In the genomic region with DNA sequence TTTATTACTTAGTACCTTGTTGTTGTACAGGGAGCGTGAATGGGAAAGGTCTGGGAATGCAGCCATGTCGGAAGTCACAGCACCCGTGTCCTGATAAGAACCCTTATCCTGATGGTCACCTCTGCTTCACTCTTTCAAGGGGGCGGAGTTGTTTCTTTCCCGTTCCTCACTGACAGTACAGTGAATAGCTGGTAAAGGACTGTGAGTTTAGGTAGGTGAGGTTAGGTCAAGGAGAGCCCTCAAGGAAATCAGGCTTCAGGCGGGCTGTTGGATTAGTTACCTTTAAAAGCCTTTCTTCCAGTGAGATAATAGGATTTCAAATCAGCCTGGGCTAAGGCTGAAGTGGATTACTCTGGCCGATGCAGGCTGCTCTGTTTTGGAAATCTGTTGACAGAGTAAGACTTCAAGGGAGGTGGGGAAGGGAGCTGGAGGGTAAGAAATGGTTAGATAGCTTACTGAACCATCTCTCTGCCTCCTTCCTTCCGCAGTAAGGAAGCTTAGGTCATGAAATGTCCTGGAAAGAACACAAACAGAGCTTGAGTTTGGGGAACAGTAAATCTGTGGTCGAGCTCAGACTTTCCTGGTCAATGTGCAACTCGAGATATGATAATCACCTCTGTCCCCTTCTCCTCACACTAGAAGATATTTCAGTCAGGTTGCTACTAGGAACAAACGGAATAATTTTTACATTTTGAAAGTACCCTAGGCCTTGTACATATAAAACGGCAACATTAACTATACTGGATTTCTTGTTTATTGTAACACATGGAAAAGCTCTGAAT, we compare ENCODE assay signal across 8 mouse cellular contexts. TPM values are rescaled to one million over a fixed set of nuclear protein-coding genes. Genes with fewer than 3 reads are reported as not detected.
DNase-seq lines count a peak whose midpoint lies in the region; ATAC-seq and TF ChIP-seq lines count a peak whose summit lies in the region.

No protein-coding gene starts in this region.

- peaks cover 63% of the 10 kb centered on the region for H3K4me1 ChIP-seq in heart, embryonic 13.5 days
- peaks cover 84% of the 10 kb centered on the region for H3K4me1 ChIP-seq in G1E (ENCODE audit: insufficient read depth, low read depth, low read length)
- peaks cover 46% of the 10 kb centered on the region for H3K4me1 ChIP-seq in hindbrain, embryonic 16.5 days (ENCODE audit: control insufficient read depth, insufficient read depth, low read depth, low read length)
- H3K4me1 ChIP-seq in midbrain, embryonic 14.5 days (ENCODE audit: control insufficient read depth, insufficient read depth, low read length), result peaks cover 21% of the 10 kb centered on the region

- 17% methylated on average over 12 of the region's 12 CpGs for WGBS in heart, embryonic 13.5 days
- WGBS in hindbrain, embryonic 16.5 days, result 43% methylated on average over 12 of the region's 12 CpGs
- 32% methylated on average over 12 of the region's 12 CpGs for WGBS in midbrain, embryonic 14.5 days

- H3K27ac ChIP-seq in heart, embryonic 13.5 days (replicated peaks), result peak overlapping the region; percentile 97
- H3K27ac ChIP-seq in hindbrain, embryonic 16.5 days (ENCODE audit: low read depth, low read length), result no peak overlapping the region
- no peak overlapping the region for H3K27ac ChIP-seq in midbrain, embryonic 14.5 days (replicated peaks; ENCODE audit: low read depth, low read length)

- H3K9me3 ChIP-seq in heart, embryonic 13.5 days, result no peaks in the 10 kb centered on the region
- no peaks in the 10 kb centered on the region for H3K9me3 ChIP-seq in G1E (replicated peaks)
- no peaks in the 10 kb centered on the region for H3K9me3 ChIP-seq in hindbrain, embryonic 16.5 days (ENCODE audit: control insufficient read depth, low read length)
- no peaks in the 10 kb centered on the region for H3K9me3 ChIP-seq in midbrain, embryonic 14.5 days (ENCODE audit: control insufficient read depth, low read length)

- peak overlapping the region; percentile 72 for H3K4me2 ChIP-seq in heart, embryonic 13.5 days
- H3K4me2 ChIP-seq in hindbrain, embryonic 16.5 days (ENCODE audit: low read length), result peak overlapping the region; percentile 79
- H3K4me2 ChIP-seq in midbrain, embryonic 14.5 days (ENCODE audit: low read length), result peak overlapping the region; percentile 59

- no peaks in the 10 kb centered on the region for H3K27me3 ChIP-seq in heart, embryonic 13.5 days (replicated peaks)
- no peaks in the 10 kb centered on the region for H3K27me3 ChIP-seq in G1E (ENCODE audit: insufficient read depth, low read length)
- no peaks in the 10 kb centered on the region for H3K27me3 ChIP-seq in hindbrain, embryonic 16.5 days (replicated peaks; ENCODE audit: control insufficient read depth, insufficient read depth, low read length)
- H3K27me3 ChIP-seq in midbrain, embryonic 14.5 days (ENCODE audit: control insufficient read depth, insufficient read depth, low read length), result no peaks in the 10 kb centered on the region

- H3K4me3 ChIP-seq in heart, embryonic 13.5 days, result peak overlapping the region; percentile 63
- peak overlapping the region; percentile 72 for H3K4me3 ChIP-seq in G1E (ENCODE audit: low read depth, low read length)
- no peak overlapping the region for H3K4me3 ChIP-seq in hindbrain, embryonic 16.5 days (ENCODE audit: low read length)
- H3K4me3 ChIP-seq in midbrain, embryonic 14.5 days (replicated peaks; ENCODE audit: low read depth, low read length), result no peak overlapping the region

- H3K36me3 ChIP-seq in heart, embryonic 13.5 days, result no peaks in the 10 kb centered on the region
- peaks cover 10% of the 10 kb centered on the region for H3K36me3 ChIP-seq in G1E (replicated peaks)
- H3K36me3 ChIP-seq in hindbrain, embryonic 16.5 days (ENCODE audit: control insufficient read depth, insufficient read depth, low read length), result no peaks in the 10 kb centered on the region
- no peaks in the 10 kb centered on the region for H3K36me3 ChIP-seq in midbrain, embryonic 14.5 days (ENCODE audit: control insufficient read depth, insufficient read depth, low read length)

- DNase-seq in heart, postnatal 4 days, result no peak
- DNase-seq in G1E (ENCODE audit: low spot score), result no peak
- no peak for DNase-seq in midbrain, embryonic 14.5 days
- no peak for DNase-seq in frontal cortex, postnatal 25 days (ENCODE audit: low spot score in 2 of 2)
- no peak for DNase-seq in left cerebral cortex, adult 18-20 months (ENCODE audit: low spot score in 2 of 2)

- H3K9ac ChIP-seq in heart, embryonic 13.5 days, result peak overlapping the region; percentile 87
- H3K9ac ChIP-seq in hindbrain, embryonic 16.5 days (ENCODE audit: low read depth, low read length), result no peak overlapping the region
- H3K9ac ChIP-seq in midbrain, embryonic 14.5 days (replicated peaks; ENCODE audit: low read length), result no peak overlapping the region

- TF ChIP-seq CTCF in G1E (IDR thresholded peaks at IDR 0.05; ENCODE audit: low read depth, low read length), result no peak

- no peak for ATAC-seq in heart, embryonic 13.5 days (ENCODE audit: extremely low read depth, insufficient number of reproducible peaks, low FRiP score, low TSS enrichment)
- ATAC-seq in G1E (ENCODE audit: extremely low read depth, insufficient number of reproducible peaks, low FRiP score, poor library complexity, severe bottlenecking), result no peak
- ATAC-seq in hindbrain, embryonic 16.5 days, result no peak
- ATAC-seq in midbrain, embryonic 14.5 days (ENCODE audit: low FRiP score, low TSS enrichment), result no peak
- ATAC-seq in frontal cortex, adult (ENCODE audit: low TSS enrichment), result no peak

RNA-seq across cellular contexts. Expression of a gene that starts 1.8 kb away (rescaled TPM):
- 44.2 and 44.9 TPM in 2 replicates for polyA plus RNA-seq in heart, embryonic 13.5 days (2015; fragmentation: Nextera tagmentation; extraction: Ambion mirVana)
- total RNA-seq in heart, postnatal 4 days (2021), result 10 to 100 TPM; 71.2 to 76.7 TPM
- total RNA-seq in G1E (2014; fragmentation: Nextera tagmentation) (18.2 and 20.0 TPM in 2 replicates), G1E (2017) (26.1 and 28.9 TPM in 2 replicates)
- polyA plus RNA-seq in G1E (2012), result 34.8 and 36.9 TPM in 2 replicates
- polyA plus RNA-seq in hindbrain, embryonic 16.5 days (2015; fragmentation: Nextera tagmentation; extraction: Ambion mirVana), result 34.5 and 38.2 TPM in 2 replicates
- 27.0 and 27.9 TPM in 2 replicates for polyA plus RNA-seq in midbrain, embryonic 14.5 days (2014; fragmentation: Nextera tagmentation; extraction: Ambion mirVana)
- 10 to 100 TPM; 67.9 to 77.0 TPM for total RNA-seq in left cerebral cortex, adult 18-20 months (2021)

RNA-seq across cellular contexts. Expression of a gene that starts 32.3 kb away (rescaled TPM):
- 0.16 TPM in 1 of 2 replicates, not detected in the other for polyA plus RNA-seq in heart, embryonic 13.5 days (2015; fragmentation: Nextera tagmentation; extraction: Ambion mirVana)
- total RNA-seq in heart, postnatal 4 days (2021), result under 1 TPM; 0.23 to 0.33 TPM
- not detected in 2 replicates for total RNA-seq in G1E (2014; fragmentation: Nextera tagmentation)
- total RNA-seq in G1E (2017), result 0.35 and 0.55 TPM in 2 replicates
- polyA plus RNA-seq in G1E (2012), result not detected in 2 replicates
- polyA plus RNA-seq in hindbrain, embryonic 16.5 days (2015; fragmentation: Nextera tagmentation; extraction: Ambion mirVana), result 0.08 TPM in 1 of 2 replicates, not detected in the other
- 0.22 TPM in 1 of 2 replicates, not detected in the other for polyA plus RNA-seq in midbrain, embryonic 14.5 days (2014; fragmentation: Nextera tagmentation; extraction: Ambion mirVana)
- total RNA-seq in left cerebral cortex, adult 18-20 months (2021), result under 1 TPM; 0.23 to 0.37 TPM

RNA-seq across cellular contexts. Expression of a gene that starts 39.3 kb away (rescaled TPM):
- not detected in 2 replicates for polyA plus RNA-seq in heart, embryonic 13.5 days (2015; fragmentation: Nextera tagmentation; extraction: Ambion mirVana)
- under 1 TPM in 1 of 2 experiments, not detected in 1; 0.11 TPM for total RNA-seq in heart, postnatal 4 days (2021)
- total RNA-seq in G1E (2014; fragmentation: Nextera tagmentation), result 0.44 TPM in 1 of 2 replicates, not detected in the other
- 0.11 and 0.12 TPM in 2 replicates for total RNA-seq in G1E (2017)
- polyA plus RNA-seq in G1E (2012), result not detected in 2 replicates
- 0.13 TPM in 1 of 2 replicates, not detected in the other for polyA plus RNA-seq in hindbrain, embryonic 16.5 days (2015; fragmentation: Nextera tagmentation; extraction: Ambion mirVana)
- 0.07 TPM in 1 of 2 replicates, not detected in the other for polyA plus RNA-seq in midbrain, embryonic 14.5 days (2014; fragmentation: Nextera tagmentation; extraction: Ambion mirVana)
- total RNA-seq in left cerebral cortex, adult 18-20 months (2021), result not detected

RNA-seq across cellular contexts. Expression of a gene that starts 42.7 kb away (rescaled TPM):
- 24.9 and 26.3 TPM in 2 replicates for polyA plus RNA-seq in heart, embryonic 13.5 days (2015; fragmentation: Nextera tagmentation; extraction: Ambion mirVana)
- total RNA-seq in heart, postnatal 4 days (2021), result 10 to 100 TPM; 37.2 to 37.7 TPM
- total RNA-seq in G1E (2014; fragmentation: Nextera tagmentation) (143 and 160 TPM in 2 replicates), G1E (2017) (72.7 and 78.2 TPM in 2 replicates)
- 6.5 and 13.3 TPM in 2 replicates for polyA plus RNA-seq in G1E (2012)
- 35.3 and 38.0 TPM in 2 replicates for polyA plus RNA-seq in hindbrain, embryonic 16.5 days (2015; fragmentation: Nextera tagmentation; extraction: Ambion mirVana)
- polyA plus RNA-seq in midbrain, embryonic 14.5 days (2014; fragmentation: Nextera tagmentation; extraction: Ambion mirVana), result 37.3 and 61.7 TPM in 2 replicates
- 10 to 100 TPM; 68.9 to 78.9 TPM for total RNA-seq in left cerebral cortex, adult 18-20 months (2021)

RNA-seq across cellular contexts. Expression of a gene that starts 58.7 kb away (rescaled TPM):
- not detected in 2 replicates for polyA plus RNA-seq in heart, embryonic 13.5 days (2015; fragmentation: Nextera tagmentation; extraction: Ambion mirVana)
- total RNA-seq in heart, postnatal 4 days (2021), result not detected
- total RNA-seq in G1E (2014; fragmentation: Nextera tagmentation), result not detected in 2 replicates
- 0.11 TPM in 1 of 2 replicates, not detected in the other for total RNA-seq in G1E (2017)
- not detected in 2 replicates for polyA plus RNA-seq in G1E (2012)
- not detected in 2 replicates for polyA plus RNA-seq in hindbrain, embryonic 16.5 days (2015; fragmentation: Nextera tagmentation; extraction: Ambion mirVana)
- polyA plus RNA-seq in midbrain, embryonic 14.5 days (2014; fragmentation: Nextera tagmentation; extraction: Ambion mirVana), result not detected in 2 replicates
- not detected for total RNA-seq in left cerebral cortex, adult 18-20 months (2021)

Comparison
In these comparisons a context has a peak if more than half of its experiments do, and no peak if none do; other contexts are left out.
1. H3K4me3 ChIP-seq: peak in heart, embryonic 13.5 days (single experiment) and G1E (single experiment); none in hindbrain, embryonic 16.5 days (single experiment) and midbrain, embryonic 14.5 days (single experiment).
2. Peak in every context shown above with its lines, with median percentiles within 50 percentile points of each other: H3K4me2 ChIP-seq.